Mouse (Mus musculus): ENCODE data around the gene Fam110a.
A peak's percentile ranks its signal among the peaks of the same experiment; 100 is the strongest.

Fam110a gene

GRCm38 (mm10) chr2:151996229-151997189 lies 16.5 kb upstream of the Fam110a start, which contains the start of gene Slc52a3:
Slc52a3 (plus strand) TSS chr2:151996511.
- peak; percentile 77 to 78 for DNase-seq

GRCm38 (mm10) chr2:151994350-151995122 lies 14.5 kb upstream of the Fam110a start:
- peak; percentile 51 to 53 for DNase-seq

DNA sequence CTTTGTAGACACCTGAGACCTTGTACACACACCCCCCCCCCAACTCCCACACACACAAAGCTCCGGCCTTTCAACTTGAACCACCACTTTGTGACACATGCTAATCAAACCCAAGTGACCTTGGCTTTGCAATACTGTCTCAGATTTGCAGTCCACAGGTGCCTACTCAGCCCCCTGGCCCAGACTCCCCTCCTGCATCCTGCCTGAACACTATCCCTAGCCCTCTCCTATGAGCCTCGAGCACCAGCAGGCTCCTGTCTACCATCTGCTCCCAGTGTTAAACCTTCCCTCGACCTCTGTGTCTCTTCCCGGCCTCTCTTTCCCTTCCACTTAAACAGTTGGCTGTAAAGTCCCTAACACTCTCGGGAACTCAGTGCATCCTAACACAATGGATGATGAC lies 11.4 kb upstream of the Fam110a start:
- no peak for DNase-seq

DNA sequence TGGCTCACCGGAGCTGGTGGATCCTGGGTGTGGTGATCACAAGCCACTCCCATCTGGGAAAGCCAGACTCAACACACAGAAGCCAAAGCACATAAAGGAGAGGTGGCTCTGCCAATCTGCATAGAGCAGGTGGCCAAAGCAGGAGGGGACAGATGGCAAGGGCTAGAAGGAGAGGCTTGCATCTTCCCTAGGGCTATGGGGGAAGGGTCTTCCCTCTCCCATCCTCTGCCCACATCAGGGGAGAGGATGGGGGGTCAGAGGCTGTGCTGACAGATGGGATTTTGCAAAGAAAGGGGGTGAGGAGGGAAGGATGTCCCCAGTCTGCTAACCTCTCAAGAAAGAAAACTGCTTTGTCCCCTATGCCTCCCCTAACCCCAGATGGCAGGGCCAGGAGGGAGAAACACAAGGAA lies 11.0 kb upstream of the Fam110a start:
- no peak for DNase-seq

GRCm38 (mm10) chr2:151988978-151989377 lies 9.0 kb upstream of the Fam110a start:
- DNase-seq = no peak

GRCm38 (mm10) chr2:151986958-151987357 lies 6.9 kb upstream of the Fam110a start:
- DNase-seq = no peak

DNA sequence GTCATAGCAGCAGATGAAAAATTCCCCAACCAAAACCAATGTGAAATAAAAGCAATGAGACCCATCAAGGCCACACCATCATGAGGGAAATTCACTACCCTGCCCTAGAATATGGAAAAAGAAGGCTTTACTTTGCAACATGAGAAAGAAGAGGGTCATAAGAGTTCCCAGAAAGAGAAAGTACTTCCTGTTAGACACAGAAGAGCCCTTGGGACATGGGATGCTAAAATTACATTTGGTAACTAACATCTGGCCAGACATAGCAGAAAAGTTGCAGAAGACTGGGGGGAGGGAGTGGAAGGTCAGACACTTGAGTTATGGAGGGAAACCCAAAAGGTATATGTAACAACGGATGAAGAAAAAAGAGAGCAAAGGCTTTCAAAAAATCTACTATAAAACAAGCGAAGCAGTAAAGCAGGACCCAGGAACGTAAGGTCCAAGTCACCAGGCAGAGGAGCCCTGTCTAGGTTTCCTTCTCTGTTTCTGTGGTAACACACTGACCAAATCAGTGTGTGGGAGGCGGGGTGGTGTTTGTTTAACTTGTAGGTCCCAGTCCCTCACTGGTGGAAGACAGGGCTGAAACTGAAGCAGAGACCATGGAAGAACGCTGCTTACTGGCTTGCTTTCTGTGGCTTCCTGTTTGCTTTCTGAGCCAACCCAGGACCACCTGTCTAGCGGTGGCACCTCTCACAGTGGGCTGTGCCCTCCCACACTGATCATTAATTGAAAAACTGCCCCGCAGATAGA lies 5.6 kb upstream of the Fam110a start:
- DNase-seq = no peak

DNA sequence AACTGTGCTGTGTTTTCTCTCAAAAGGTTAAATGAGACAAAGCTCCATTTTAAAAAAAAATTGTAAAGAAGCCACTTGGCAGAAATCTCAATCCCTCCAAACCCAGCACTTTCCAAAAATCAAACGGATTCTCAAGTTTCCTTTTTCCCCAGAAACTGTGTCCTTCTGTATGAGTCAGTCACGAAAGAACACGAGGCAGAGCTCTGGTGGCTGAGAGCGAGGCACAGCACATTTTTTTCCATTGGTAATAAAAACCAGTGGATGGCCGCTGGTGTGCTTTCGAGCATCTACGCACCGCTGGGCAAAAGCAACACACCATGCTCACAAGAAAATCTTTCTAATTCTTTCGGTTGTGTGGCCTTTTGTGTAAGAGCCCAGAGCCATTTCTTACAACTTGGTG lies 4.0 kb upstream of the Fam110a start:
- DNase-seq = no peak

GRCm38 (mm10) chr2:151982476-151982875 lies 2.5 kb upstream of the Fam110a start:
- DNase-seq = no peak

DNA sequence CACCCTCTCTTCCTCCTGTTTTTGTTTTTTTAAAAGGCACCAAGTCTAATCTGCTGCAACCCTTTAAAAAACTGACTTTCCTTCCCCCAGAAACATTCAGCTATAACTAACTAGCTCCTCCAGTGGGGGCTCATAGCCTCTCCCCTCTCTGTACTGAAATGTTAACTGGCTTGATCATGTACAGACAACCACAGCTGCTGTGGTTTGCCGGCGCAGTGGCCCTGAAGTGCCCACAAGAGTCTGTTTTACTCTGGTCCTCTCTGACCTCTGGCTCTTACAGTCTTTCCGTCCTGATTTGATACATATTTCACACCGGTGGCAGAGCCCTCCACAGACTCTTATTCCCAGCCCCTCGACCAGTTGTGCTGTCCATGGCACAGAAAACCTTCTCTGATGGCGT lies 1.2 kb upstream of the Fam110a start:
- no peak for DNase-seq

- DNase-seq = no peak
These were observed 305 bp upstream of the Fam110a start for GRCm38 (mm10) chr2:151980355-151980693.

GRCm38 (mm10) chr2:151978494-151978893 lies 1.5 kb downstream of the Fam110a start:
- DNase-seq = no peak

- DNase-seq = no peak
These were observed 2.2 kb downstream of the Fam110a start for GRCm38 (mm10) chr2:151977689-151978440.

GRCm38 (mm10) chr2:151976067-151976466 lies 4.0 kb downstream of the Fam110a start:
- DNase-seq = no peak

- no peak for DNase-seq
These were observed 4.7 kb downstream of the Fam110a start for GRCm38 (mm10) chr2:151975295-151975694.

DNA sequence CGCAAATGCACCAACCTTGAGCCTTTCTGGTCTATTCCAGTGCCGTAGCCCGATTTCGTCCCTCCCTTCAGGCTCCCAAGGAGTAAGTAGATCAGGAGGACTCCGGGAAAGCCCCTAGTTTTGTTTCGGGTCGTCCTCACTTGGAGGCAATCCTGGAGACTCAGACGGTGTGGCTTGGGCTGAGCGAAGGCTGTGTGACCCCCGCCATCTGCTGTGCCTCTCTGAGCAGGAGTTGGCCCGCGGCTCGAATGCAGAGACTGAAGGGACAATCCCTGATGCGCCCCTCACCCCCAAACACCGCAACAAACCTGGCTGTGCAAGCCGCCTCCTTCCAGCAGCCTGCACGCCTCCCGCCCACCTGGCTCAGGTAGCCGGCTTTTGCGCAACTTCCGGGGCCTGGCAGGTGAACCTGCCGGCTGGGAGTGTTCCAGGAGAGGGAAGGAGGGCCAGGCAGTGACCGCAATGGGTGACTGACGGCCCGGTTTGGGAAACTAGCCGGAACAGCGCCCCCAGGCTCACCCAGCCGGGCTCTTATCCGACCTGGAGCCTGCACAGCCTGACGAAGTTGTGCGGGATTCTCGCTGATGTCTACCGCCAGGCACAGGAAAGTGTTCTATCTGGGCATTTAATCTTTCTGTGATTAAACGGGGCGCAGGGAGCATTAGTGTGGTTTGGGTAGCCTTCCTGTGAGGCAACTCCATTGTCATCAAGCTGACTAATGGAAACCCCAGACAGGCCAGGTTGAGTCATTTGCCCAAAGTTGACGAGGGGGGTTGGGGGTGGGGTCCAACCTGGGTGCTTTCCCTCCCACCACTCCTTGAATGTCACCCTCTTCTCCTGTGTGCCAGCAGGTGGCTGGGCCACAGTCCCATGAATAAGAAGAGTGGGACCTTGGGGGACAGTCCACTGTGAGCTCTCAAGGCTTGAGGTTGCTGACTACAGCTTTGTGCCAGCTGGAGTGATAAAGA lies 6.1 kb downstream of the Fam110a start:
- peak in 1 of 2 experiments; percentile 20 for DNase-seq

DNA sequence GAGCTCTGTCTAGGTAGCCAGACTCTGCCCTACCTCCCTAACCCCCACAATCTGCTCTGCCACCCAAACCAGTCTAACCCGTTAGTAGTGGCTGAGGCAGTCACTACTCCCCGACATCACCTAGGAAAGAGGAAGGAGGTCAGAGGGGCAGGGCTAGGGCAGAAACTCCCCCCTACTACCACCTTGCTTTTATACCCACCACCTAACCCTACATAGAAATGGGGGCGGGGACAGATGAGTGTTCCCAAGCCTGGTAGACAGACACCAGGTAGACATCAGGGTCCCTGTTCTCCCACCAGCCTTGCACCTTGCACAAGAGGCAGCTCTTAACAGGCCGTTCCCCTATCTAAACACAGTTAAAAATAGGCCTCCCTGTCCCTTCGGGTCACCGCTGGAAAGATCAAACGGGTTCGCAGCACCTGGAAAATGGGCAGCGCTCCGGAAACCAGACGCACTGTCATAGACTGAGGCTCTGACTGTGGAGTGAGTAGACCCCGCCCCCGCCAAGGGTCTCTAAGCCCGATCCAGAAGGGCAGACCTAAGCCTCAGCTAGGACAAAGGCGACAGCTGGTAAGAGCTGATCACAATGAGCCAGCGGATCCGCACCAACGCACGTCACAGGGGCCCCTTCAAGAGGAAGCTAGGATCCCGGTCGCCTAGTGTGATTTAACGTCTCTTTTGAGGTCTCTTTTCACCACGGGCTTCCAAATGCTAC lies 7.0 kb downstream of the Fam110a start:
- DNase-seq = peak; percentile 20 to 49

DNA sequence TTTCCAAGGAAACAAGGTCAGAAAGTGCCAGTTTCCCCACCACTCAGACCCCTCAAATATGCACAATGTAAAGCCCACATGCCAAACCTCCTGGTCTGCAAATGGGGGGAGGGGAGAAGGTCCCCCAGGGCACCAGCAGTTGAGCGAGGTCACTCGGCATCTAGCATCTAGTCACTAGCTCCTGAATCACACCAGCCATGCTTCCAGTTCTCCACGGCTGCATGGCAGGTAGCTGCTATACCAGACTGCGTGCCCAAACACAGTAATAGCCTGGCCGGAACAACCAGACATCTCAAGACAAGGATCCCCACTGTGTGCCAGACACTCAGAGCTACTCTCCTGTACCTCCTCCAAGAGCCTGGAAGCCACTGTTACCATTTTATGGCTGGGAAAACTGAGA lies 8.3 kb downstream of the Fam110a start:
- DNase-seq = no peak

- peak; percentile 79 to 86 for DNase-seq
These were observed 9.5 kb downstream of the Fam110a start for GRCm38 (mm10) chr2:151970191-151971172.

Measured in thymus, adult 18-20 months (tissue).